Mouse (Mus musculus): Measurements from ENCODE around the gene Mup4.
"Not testable (repeated sequence)": the region's sequence is repeated elsewhere in the genome, so short reads cannot be mapped to it uniquely, and the experiment has no call there.

GRCm38 (mm10) chr4:59997894-59998293 is 37.4 kb upstream of the Mup4 start:
- not testable (repeated sequence) for TF ChIP-seq CTCF, EP300 (IDR thresholded peaks at IDR 0.05)

Data from lung, postnatal 0 days (tissue).